Mouse (Mus musculus): Measurements from ENCODE around the gene Traf3ip1. TPM values are rescaled to one million over a fixed set of nuclear protein-coding genes. Genes with fewer than 3 reads are reported as not detected.

The Traf3ip1 gene
- total and polyA plus RNA-seq, 3 experiments, result 13.6 to 19.6 TPM; not detected in 1

GRCm38 (mm10) chr1:91567269-91567668 lies 72.8 kb downstream of the Traf3ip1 start (continued):
- TF ChIP-seq RAD21 (IDR thresholded peaks at IDR 0.05; ENCODE audit: low read depth, low read length) (no peak), MAX (IDR thresholded peaks at IDR 0.05; ENCODE audit: low read length) (no peak)

GRCm38 (mm10) chr1:91572458-91572857 lies 78.0 kb downstream of the Traf3ip1 start:
- no peaks in the 10 kb centered on the region for H3K9me3 ChIP-seq (replicated peaks; ENCODE audit: insufficient read depth, low read length)

GRCm38 (mm10) chr1:91574208-91574607 lies 79.8 kb downstream of the Traf3ip1 start:
- no peak for TF ChIP-seq MYC (IDR thresholded peaks at IDR 0.05; ENCODE audit: low read depth, low read length)
- TF ChIP-seq CTCF (IDR thresholded peaks at IDR 0.05 in 2 of 3, conservative IDR thresholded peaks at IDR 0.05 in 1 of 3; ENCODE audit: control insufficient read depth in 1 of 3, insufficient read depth in 1 of 3, low read depth in 2 of 3, low read length in 3 of 3, poor library complexity in 1 of 3, severe bottlenecking in 1 of 3), result peak; percentile 50 to 76 (median 76)
- TF ChIP-seq UBTF (IDR thresholded peaks at IDR 0.05; ENCODE audit: borderline replicate concordance, insufficient read depth, low read depth, low read length), result no peak
- peak; percentile 85 for TF ChIP-seq ZC3H11A (IDR thresholded peaks at IDR 0.05; ENCODE audit: low read depth, low read length)
- TF ChIP-seq RAD21 (IDR thresholded peaks at IDR 0.05; ENCODE audit: low read depth, low read length), result peak; percentile 81
- peak; percentile 82 for TF ChIP-seq SMC3 (IDR thresholded peaks at IDR 0.05; ENCODE audit: low read depth, low read length)
- TF ChIP-seq RCOR1 (IDR thresholded peaks at IDR 0.05; ENCODE audit: low read depth, low read length), result no peak
- no peak for TF ChIP-seq ETS1 (IDR thresholded peaks at IDR 0.05; ENCODE audit: low read depth, low read length)
- TF ChIP-seq GATA1 (IDR thresholded peaks at IDR 0.05; ENCODE audit: low read depth, low read length), result no peak
- no peak overlapping the region for H3K27ac ChIP-seq (ENCODE audit: control insufficient read depth, low read depth, low read length)
- no peaks in the 10 kb centered on the region; a peak in 1 of 4 replicates for H3K36me3 ChIP-seq (ENCODE audit: control insufficient read depth in 1 of 2, insufficient read depth in 2 of 2, low read length in 2 of 2)
- H3K4me3 ChIP-seq (ENCODE audit: control insufficient read depth in 1 of 2, insufficient read depth in 1 of 2, low read depth in 2 of 2, low read length in 2 of 2), result no peak overlapping the region
- H3K4me1 ChIP-seq (ENCODE audit: control insufficient read depth in 1 of 2, insufficient read depth in 2 of 2, low read length in 2 of 2), result no peaks in the 10 kb centered on the region; a peak in 1 of 4 replicates
- no peak overlapping the region for H3K9ac ChIP-seq (ENCODE audit: control insufficient read depth, low read depth, low read length, poor library complexity, severe bottlenecking)
- no peaks in the 10 kb centered on the region for H3K79me2 ChIP-seq (ENCODE audit: control insufficient read depth, insufficient read depth, low read length, poor library complexity)
- H3K9me3 ChIP-seq (replicated peaks; ENCODE audit: insufficient read depth, low read length), result no peaks in the 10 kb centered on the region
- peak; percentile 73 for DNase-seq (ENCODE audit: low read depth, low spot score)
- H3K27me3 ChIP-seq (ENCODE audit: control insufficient read depth in 1 of 2, insufficient read depth in 2 of 2, low read length in 2 of 2), result no peaks in the 10 kb centered on the region

More at GRCm38 (mm10) chr1:91572458-91572857, 78.0 kb downstream of the Traf3ip1 start:
- no peak overlapping the region for H3K27ac ChIP-seq (ENCODE audit: control insufficient read depth, low read depth, low read length)
- H3K36me3 ChIP-seq (ENCODE audit: control insufficient read depth in 1 of 2, insufficient read depth in 2 of 2, low read length in 2 of 2), result no peaks in the 10 kb centered on the region
- no peaks in the 10 kb centered on the region for H3K79me2 ChIP-seq (ENCODE audit: control insufficient read depth, insufficient read depth, low read length, poor library complexity)
- H3K4me1 ChIP-seq (ENCODE audit: control insufficient read depth in 1 of 2, insufficient read depth in 2 of 2, low read length in 2 of 2), result peaks cover 0 to 2% of the 10 kb centered on the region in 2 experiments; a peak in 2 of 4 replicates
- DNase-seq (ENCODE audit: low read depth, low spot score), result no peak
- TF ChIP-seq GATA1 (IDR thresholded peaks at IDR 0.05; ENCODE audit: low read depth, low read length) (no peak), MAFK (IDR thresholded peaks at IDR 0.05; ENCODE audit: borderline replicate concordance, low read depth, low read length) (no peak), MYB (IDR thresholded peaks at IDR 0.05; ENCODE audit: low read depth, low read length) (no peak), GABPA (IDR thresholded peaks at IDR 0.05; ENCODE audit: low read depth, low read length) (no peak), NELFE (IDR thresholded peaks at IDR 0.05; ENCODE audit: low read depth, low read length) (no peak), TAL1 (IDR thresholded peaks at IDR 0.05; ENCODE audit: low read length) (no peak), MXI1 (IDR thresholded peaks at IDR 0.05; ENCODE audit: low read depth, low read length) (no peak), ETS1 (IDR thresholded peaks at IDR 0.05; ENCODE audit: low read depth, low read length) (no peak), POLR2AphosphoS5 (IDR thresholded peaks at IDR 0.05; ENCODE audit: borderline replicate concordance, low read depth, low read length) (no peak), MAZ (IDR thresholded peaks at IDR 0.05; ENCODE audit: low read depth, low read length) (no peak), TBP (IDR thresholded peaks at IDR 0.05; ENCODE audit: low read depth, low read length) (no peak), SIN3A (IDR thresholded peaks at IDR 0.05; ENCODE audit: low read length) (no peak), POLR2A (IDR thresholded peaks at IDR 0.05; ENCODE audit: control insufficient read depth in 1 of 2, insufficient read depth in 1 of 2, low read depth in 1 of 2, low read length in 2 of 2, poor library complexity in 1 of 2) (no peak), POLR2AphosphoS2 (IDR thresholded peaks at IDR 0.05; ENCODE audit: low read length) (no peak), EP300 (IDR thresholded peaks at IDR 0.05; ENCODE audit: low read depth in 1 of 2, low read length in 2 of 2) (no peak), RAD21 (IDR thresholded peaks at IDR 0.05; ENCODE audit: low read depth, low read length) (no peak), UBTF (IDR thresholded peaks at IDR 0.05; ENCODE audit: borderline replicate concordance, insufficient read depth, low read depth, low read length) (no peak), ZNF384 (IDR thresholded peaks at IDR 0.05; ENCODE audit: low read depth, low read length) (no peak)
- H3K9ac ChIP-seq (ENCODE audit: control insufficient read depth, low read depth, low read length, poor library complexity, severe bottlenecking), result no peak overlapping the region
- H3K27me3 ChIP-seq (ENCODE audit: control insufficient read depth in 1 of 2, insufficient read depth in 2 of 2, low read length in 2 of 2), result no peaks in the 10 kb centered on the region
- H3K4me3 ChIP-seq (ENCODE audit: control insufficient read depth in 1 of 2, insufficient read depth in 1 of 2, low read depth in 2 of 2, low read length in 2 of 2), result no peak overlapping the region

Measured in MEL (cell line).